10 mouse cellular contexts compared by ENCODE assay signal in the genomic region with DNA sequence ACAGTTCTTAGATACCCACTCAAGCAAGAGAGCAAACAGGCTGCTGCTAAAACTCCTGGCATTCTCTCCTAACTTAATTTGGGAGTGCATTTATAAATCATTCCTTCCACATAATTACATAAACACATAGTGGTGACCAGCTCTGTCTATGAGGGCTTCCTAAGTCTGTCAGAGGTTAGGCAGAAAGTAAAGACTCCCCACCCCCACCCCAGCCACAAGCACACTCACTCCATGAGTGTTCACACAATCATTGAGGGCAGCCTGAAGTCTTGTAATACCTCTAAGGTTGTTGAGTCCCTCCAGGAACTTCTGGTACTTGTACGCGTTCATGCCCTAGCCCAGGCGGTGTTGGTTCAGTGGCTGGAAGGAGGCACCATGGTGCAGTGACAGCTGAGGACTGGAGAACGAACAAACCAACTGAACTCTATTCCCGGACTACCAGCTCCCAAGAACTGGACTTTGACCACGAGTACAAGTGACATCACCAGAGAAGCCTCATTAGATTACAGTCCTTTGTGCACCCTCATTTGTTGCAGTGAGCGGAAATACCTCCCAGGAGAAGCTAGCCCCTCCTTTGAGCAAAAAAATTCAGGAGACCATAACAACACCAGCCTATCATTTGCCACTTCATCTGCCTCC.
DNase-seq lines count a peak whose midpoint lies in the region; ATAC-seq lines count a peak whose summit lies in the region.
"Had no signal": no experiment of that assay in that cellular context is flagged by ENCODE, and none has a peak within 500 bp of the region (broad histone marks: within the 10 kb centered on the region; RNA-seq: fewer than 3 reads in every experiment).

No protein-coding gene starts in this region.

- H3K4me2 ChIP-seq in liver, embryonic 13.5 days, result peak overlapping the region; percentile 43

- H3K9ac ChIP-seq in liver, embryonic 13.5 days, result no peak overlapping the region

- peaks cover 50% of the 10 kb centered on the region for H3K4me1 ChIP-seq in heart, embryonic 10.5 days
- peaks cover 36% of the 10 kb centered on the region for H3K4me1 ChIP-seq in liver, embryonic 13.5 days (replicated peaks)

- 63% methylated on average over 7 of the region's 7 CpGs for WGBS in heart, embryonic 10.5 days
- WGBS in liver, embryonic 13.5 days (ENCODE audit: insufficient replicate concordance), result 55% methylated on average over 7 of the region's 7 CpGs

- H3K27ac ChIP-seq in heart, embryonic 10.5 days, result 0 out of 2 replicates have a peak overlapping the region, but pooled peaks have one; percentile 36
- peak overlapping the region; percentile 55; the same call in 1 of the 2 replicates for H3K27ac ChIP-seq in liver, embryonic 13.5 days

- H3K36me3 ChIP-seq in heart, embryonic 10.5 days, result no peaks in the 10 kb centered on the region
- no peaks in the 10 kb centered on the region for H3K36me3 ChIP-seq in liver, embryonic 13.5 days

- no peaks in the 10 kb centered on the region for H3K9me3 ChIP-seq in heart, embryonic 10.5 days
- H3K9me3 ChIP-seq in liver, embryonic 13.5 days (replicated peaks), result no peaks in the 10 kb centered on the region

- H3K4me3 ChIP-seq in heart, embryonic 10.5 days, result no peak overlapping the region
- peak overlapping the region; percentile 32 for H3K4me3 ChIP-seq in liver, embryonic 13.5 days (replicated peaks)

- no peaks in the 10 kb centered on the region for H3K27me3 ChIP-seq in heart, embryonic 10.5 days (ENCODE audit: insufficient read depth, poor library complexity, severe bottlenecking)
- H3K27me3 ChIP-seq in liver, embryonic 13.5 days, result no peaks in the 10 kb centered on the region

- peak; percentile 73 for ATAC-seq in liver, embryonic 13.5 days (ENCODE audit: low read depth)

- DNase-seq in heart, embryonic 10.5 days (ENCODE audit: low spot score), result no peak
- DNase-seq in heart, adult 8-10 months (ENCODE audit: low spot score), result no peak
- DNase-seq in kidney, adult 11 months, result peak; percentile 70
- DNase-seq in liver, embryonic 13.5 days, result no peak
- peak; percentile 66 for DNase-seq in retina, postnatal 1 day
- no peak for DNase-seq in layer of hippocampus, adult 9-10 months (ENCODE audit: low spot score)
- DNase-seq in gastrocnemius, postnatal 4 days (ENCODE audit: low spot score in 2 of 2), result no peak
- no peak for DNase-seq in thymus, adult 18-20 months
- DNase-seq: cerebellum, adult 2 months; heart, postnatal 10 days had no signal

Comparison
In these comparisons a context has a peak if more than half of its experiments do, and no peak if none do; other contexts are left out.
1. DNase-seq: peak in kidney, adult 11 months (single experiment) and retina, postnatal 1 day (single experiment); none in heart, embryonic 10.5 days (single experiment), heart, adult 8-10 months (single experiment), liver, embryonic 13.5 days (single experiment), layer of hippocampus, adult 9-10 months (single experiment), gastrocnemius, postnatal 4 days (0 of 2) and thymus, adult 18-20 months (0 of 2).